Mouse (Mus musculus) left cerebral cortex, postnatal 36 days (tissue): ENCODE data around the gene Ugt1a8. TPM values are rescaled to one million over a fixed set of nuclear protein-coding genes. Genes with fewer than 3 reads are reported as not detected.
"Not testable (repeated sequence)": the region's sequence is repeated elsewhere in the genome, so short reads cannot be mapped to it uniquely, and the experiment has no call there.

Experiments
- DNase-seq, 2 experiments: peaks; one replicate each; pipeline ENCODE4 v3.0.0; 2021 to 2022; ENCODE audit warnings: low spot score in 2 of 2, mixed read lengths in 1 of 2
- intact Hi-C: fragments of 180-260 bp; cut with DNase I; formaldehyde crosslinking; loops from one replicate; pipeline ENCODE4 v1.15.1; 2025
- total RNA-seq, 2 experiments: library from RNA; stranded (reverse); gene quantifications; 2 replicates each; pipeline ENCODE4 v1.2.3; 2021

Gene Ugt1a8
- total RNA-seq, 2 experiments from 2014 or later: not detected

- intact Hi-C loops, DNase-seq: not testable (repeated sequence)
These were observed 62.5 kb downstream of the Ugt1a8 start for GRCm38 (mm10) chr1:88150133-88150532.

DNA sequence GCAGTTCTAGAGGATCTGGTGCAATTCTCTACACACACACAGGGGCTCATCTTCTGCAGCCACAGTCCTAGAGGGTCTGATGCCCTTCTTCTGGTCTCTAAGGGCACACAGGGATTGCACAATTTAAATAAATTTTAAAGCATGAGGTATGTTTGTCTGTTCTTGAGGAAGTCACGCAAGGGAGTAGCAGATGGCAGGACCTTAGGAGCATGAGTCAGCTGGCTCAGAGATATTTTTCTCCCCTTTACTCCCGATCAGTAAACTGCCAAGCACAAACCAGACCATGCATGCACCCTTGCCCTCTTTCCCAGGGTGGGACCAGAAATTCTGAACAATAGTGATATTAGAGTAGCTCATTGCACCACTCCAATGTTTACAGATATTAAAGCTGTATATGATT, 70.8 kb downstream of the Ugt1a8 start:
- intact Hi-C loops: no loop called here

DNA sequence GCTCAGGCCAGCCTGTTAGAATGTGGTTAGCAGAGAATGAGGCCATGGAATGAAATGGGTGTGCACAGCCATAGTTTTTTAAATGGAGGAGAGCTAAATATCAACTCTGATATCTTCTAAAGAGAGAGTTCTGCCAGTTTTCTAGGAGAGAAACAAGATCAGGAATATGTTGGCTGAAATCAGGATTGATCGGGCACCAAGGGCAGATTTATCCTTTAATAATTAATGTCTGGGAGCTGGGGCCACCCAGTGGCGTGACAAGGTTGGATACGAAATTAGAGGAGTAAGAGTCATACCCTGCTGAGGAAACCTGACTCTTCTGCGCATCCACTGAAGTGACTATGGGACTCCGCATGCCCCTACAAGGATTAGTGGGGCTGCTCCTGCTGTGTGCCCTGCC, 78.1 kb downstream of the Ugt1a8 start, which contains the start of gene Ugt1a5:
Ugt1a5 (plus strand) TSS at position 302 of the 400 bp plus-strand sequence.
- intact Hi-C loops: no loop called here
- DNase-seq: no peak

More for the DNA sequence above, 70.8 kb downstream of the Ugt1a8 start:
- no peak for DNase-seq

DNA sequence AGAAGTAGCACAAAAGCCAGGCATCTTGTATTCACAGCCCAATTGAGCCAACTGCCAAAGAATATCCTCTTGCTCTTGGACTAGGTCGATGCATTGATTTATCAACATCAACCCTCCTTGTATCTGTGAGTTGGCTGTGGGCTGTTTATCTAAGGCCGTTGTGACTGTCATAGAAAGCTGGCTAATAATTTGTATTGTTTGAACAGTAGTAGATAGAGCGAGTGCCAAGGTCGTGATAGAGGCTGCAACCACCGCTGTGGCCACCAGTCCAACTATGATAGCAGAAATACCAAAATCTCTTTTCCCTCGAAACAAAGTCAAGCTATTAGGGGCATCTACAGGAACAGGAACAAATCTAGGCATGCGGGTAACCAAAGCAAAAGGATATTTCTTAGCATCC, 84.6 kb downstream of the Ugt1a8 start:
- DNase-seq, intact Hi-C loops: not testable (repeated sequence)

GRCm38 (mm10) chr1:88179657-88180056, 92.0 kb downstream of the Ugt1a8 start:
- intact Hi-C loops: no loop called here
- DNase-seq: no peak

GRCm38 (mm10) chr1:88186325-88186935, 98.8 kb downstream of the Ugt1a8 start:
- no peak for DNase-seq
- intact Hi-C loops: no loop called here

DNA sequence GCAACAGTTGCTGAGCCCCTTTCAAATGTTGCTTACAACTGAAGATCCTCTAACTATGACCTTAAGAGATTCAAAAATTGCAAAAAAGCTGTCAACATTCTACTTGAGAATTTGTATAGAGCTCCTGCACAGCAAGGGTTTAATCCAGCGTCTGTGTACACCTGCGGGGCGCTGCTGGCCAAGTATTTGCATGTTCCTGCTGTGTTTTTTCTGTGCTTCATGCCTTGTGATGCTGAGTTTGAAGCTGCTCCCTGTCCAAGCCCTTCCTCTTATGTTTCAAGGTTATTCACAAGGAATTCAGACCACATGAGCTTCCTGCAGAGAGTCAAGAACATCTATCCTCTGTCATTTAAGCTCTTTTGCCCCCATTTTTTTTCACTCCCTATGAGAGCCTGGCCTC, 104.5 kb downstream of the Ugt1a8 start:
- no peak for DNase-seq
- intact Hi-C loops: no loop called here

- intact Hi-C loops: no loop called here
- no peak for DNase-seq
These were observed 108.1 kb downstream of the Ugt1a8 start for GRCm38 (mm10) chr1:88195687-88196086.

GRCm38 (mm10) chr1:88197443-88197842, 109.8 kb downstream of the Ugt1a8 start:
- DNase-seq: no peak
- intact Hi-C loops: no loop called here

GRCm38 (mm10) chr1:88199996-88200395, 112.4 kb downstream of the Ugt1a8 start:
- intact Hi-C loops: no loop called here
- DNase-seq: no peak

GRCm38 (mm10) chr1:88200456-88200855, 112.8 kb downstream of the Ugt1a8 start, which contains the start of gene Ugt1a2:
TSS of gene Ugt1a2 (plus strand) at chr1:88200601.
- intact Hi-C loops: no loop called here
- DNase-seq: no peak

DNA sequence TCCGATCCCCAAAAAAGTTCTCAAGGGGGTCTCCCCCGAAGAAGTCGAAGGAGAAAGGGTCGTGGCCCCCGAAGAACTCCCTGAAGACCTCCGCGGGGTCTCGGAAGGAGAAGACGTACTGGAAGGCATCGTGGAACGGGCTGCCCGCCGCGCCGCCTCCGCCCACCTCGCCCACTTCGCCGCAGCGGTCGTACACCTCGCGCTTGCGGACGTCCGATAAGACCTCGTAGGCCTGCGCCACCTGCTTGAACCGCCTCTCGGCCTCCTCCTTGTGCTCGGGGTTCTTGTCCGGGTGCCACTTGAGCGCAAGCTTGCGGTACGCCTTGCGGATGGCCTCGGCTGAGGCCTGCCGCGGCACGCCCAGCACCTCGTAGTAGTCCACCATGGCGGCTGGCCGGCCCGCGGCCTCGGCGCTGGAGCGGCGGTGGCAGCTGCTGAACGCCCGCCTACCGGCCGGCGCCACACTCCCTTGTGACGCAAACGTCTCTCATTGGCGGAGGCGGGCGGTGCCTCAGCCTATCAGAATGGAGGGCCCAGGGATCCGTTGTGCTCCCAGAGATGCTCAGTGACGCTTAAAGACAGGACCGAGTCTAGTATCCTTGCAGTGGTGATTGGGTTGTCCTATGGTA, 117.8 kb downstream of the Ugt1a8 start, which contains the start of gene Dnajb3:
Dnajb3 (minus strand) TSS at position 489 of the 629 bp plus-strand sequence.
- intact Hi-C loops: no loop called here
- peak; percentile 82 to 86 for DNase-seq

- DNase-seq: no peak
- intact Hi-C loops: no loop called here
These were observed 119.3 kb downstream of the Ugt1a8 start for GRCm38 (mm10) chr1:88206843-88207479.

DNA sequence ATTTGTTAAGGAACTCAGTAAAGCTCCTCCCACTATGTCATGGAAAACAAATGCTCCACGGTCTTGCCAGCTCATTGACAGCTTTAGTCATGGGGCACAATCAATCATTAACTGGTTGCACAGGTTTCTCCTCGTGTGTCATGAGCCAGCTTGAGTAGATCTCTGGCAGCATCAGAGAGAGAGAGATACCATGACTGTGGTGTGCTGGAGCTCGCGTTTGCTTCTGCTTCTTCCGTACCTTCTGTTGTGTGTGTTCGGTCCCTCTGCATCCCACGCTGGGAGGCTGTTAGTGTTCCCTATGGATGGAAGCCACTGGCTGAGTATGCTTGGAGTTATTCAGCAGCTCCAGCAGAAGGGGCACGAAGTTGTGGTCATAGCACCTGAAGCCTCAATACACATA, 124.2 kb downstream of the Ugt1a8 start, which contains the start of gene Ugt1a1:
Ugt1a1 (plus strand) TSS at position 148 of the 400 bp plus-strand sequence.
- no peak for DNase-seq
- intact Hi-C loops: no loop called here

DNA sequence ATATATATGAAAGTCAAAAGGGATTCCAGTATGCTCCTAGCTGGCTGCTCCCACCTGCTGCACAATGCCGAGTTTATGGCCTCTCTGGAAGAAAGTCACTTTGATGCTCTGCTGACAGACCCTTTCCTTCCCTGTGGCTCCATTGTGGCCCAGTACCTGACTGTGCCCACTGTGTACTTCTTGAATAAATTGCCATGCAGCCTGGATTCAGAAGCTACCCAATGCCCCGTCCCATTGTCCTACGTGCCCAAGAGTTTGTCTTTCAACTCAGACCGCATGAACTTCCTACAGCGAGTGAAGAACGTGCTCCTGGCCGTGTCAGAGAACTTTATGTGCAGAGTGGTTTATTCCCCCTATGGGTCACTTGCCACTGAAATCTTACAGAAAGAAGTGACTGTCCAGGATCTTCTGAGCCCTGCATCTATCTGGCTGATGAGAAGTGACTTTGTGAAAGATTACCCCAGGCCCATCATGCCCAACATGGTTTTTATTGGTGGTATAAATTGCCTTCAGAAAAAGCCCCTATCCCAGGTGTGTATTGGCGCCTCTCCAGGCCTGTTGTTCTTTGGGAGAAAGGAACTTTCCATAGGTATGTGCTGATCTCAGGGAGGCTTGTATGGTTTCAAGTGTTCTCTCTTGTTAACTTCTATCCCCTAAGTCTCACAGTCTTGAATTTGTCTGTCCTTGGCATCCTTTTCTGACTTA, 124.9 kb downstream of the Ugt1a8 start:
- intact Hi-C loops: no loop called here
- no peak for DNase-seq

GRCm38 (mm10) chr1:88213061-88213460, 125.4 kb downstream of the Ugt1a8 start:
- no peak for DNase-seq
- intact Hi-C loops: no loop called here

DNA sequence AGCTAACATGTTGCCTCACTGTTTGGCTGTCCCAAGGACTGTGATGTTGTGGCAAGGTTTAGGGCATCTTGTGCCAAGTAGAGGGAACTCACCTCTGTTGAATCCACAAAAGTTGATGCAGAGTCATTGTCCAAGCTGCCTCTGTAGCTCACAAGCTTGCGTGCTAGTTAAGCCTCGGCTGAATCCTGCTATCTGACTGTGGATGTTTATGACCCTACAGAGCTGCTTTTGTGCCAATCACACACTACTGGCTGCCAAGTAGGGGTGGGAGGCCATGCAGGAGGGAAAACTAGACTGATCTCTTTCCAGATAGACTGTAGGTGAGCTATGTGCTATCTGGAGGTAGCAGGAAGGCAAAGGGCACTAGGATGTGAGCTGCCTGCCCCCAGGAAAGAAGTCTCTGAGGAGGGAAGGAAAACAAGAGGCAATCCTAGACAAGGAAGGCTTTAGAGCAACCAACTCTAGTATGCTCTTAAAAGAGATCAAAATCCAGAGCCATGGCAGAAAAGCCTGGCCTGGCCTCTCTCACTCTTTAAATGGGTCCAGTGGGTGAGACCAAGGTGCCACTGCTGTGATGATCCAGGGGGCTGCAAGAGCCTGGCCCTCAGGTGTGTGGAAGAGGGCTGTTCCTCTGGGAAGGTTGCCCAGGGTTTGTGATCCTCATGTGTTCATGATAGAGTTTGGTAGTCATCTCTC, 126.3 kb downstream of the Ugt1a8 start:
- intact Hi-C loops: no loop called here
- DNase-seq: no peak

DNA sequence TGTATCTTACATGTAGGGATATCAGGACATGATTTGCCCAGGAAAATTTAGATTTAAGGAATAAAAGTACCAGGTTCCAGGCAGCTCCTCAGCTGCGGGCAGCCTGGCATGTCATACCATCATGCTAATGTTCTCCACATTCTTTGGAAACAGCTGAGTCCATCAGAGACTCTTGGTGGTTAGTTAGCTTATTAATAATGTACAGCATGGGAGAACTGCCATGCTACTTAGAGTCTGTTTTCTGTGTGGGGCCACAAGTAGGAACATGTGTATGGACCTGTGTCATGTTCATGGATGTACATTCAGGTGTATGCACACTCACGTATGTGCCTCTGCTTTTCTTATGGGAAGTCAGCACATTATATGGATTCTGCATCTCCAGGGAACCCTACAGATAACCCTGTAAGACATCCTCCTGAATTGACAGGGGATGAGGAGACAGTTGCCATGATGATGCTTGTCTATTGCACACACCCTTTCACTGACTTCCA, 126.9 kb downstream of the Ugt1a8 start:
- intact Hi-C loops: no loop called here

More for the DNA sequence above, 126.9 kb downstream of the Ugt1a8 start:
- no peak for DNase-seq
